Mouse (Mus musculus): Measurements from ENCODE around the gene Lsm4.

DNA sequence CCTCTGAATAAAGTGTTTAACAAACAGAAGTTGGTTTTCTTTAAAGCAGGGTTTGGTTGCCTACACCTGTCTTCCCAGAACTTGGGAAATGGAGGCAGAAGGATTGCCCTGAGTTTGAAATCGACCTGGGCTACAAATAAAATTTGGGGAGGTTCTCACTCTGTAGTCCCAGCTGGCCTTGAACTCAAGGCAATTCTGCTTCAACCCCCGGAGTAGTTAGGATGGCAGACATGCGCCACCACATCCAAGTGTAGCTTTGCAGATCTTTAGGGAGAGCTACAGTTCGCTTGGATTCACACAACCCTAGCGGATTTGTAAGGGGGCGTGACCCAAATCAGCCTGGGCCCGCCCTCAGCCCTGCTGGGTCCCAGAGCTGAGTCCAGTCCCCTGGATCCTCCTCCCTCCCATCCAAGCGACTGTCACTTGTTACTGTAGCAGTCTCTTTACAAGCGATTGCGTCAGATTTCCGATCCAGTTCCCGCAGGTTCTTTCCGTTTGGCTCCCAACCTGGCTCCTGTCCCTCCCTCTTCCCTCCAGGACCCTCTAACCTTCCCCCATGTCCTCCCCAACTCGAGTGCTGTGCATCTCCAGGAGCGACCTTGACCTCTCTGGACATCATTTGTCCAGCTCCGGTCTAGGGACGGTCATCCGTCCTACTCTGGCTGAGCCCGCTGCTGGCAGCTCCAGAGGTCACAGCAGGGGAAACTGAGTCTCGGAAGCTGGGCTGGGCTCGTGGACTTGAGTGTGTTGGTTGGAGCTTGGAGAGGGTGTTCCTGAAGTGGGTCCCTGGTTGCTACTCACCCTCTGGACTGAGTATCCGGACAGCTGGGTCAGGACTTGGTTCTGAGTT, 42.3 kb upstream of the Lsm4 start:
- TF ChIP-seq CTCF (conservative IDR thresholded peaks at IDR 0.05; ENCODE audit: low read length) (no peak), POU5F1 (IDR thresholded peaks at IDR 0.05; ENCODE audit: borderline replicate concordance, low read length) (no peak), NANOG (IDR thresholded peaks at IDR 0.05; ENCODE audit: borderline replicate concordance, low read length) (no peak)

Measured in E14TG2a.4 (cell line).